In the genomic region with DNA sequence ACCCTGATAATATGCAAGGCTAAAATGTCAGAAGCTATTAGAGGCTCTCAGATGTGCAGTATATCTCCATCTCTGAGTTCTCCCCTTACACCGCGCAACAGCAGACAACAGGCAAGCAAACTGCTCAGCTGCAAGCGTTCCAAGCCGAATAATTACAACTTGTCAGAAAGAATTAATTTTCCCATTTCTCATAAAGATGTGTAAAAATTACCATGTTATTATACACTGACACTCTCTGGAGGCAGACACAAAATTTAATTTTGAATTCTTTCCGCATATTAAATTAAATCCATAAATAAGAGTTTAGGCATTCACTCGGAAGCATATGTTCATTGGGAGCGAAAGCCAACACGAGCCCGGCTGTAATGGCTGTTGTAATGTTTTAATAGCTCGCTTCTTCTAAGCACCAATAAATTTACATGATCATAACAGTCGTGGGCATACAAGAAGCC, we compare ENCODE assay signal across 12 mouse cellular contexts.
DNase-seq lines count a peak whose midpoint lies in the region; ATAC-seq and TF ChIP-seq lines count a peak whose summit lies in the region.
"Had no signal": no experiment of that assay in that cellular context is flagged by ENCODE, and none has a peak within 500 bp of the region (broad histone marks: within the 10 kb centered on the region; RNA-seq: fewer than 3 reads in every experiment).

No protein-coding gene starts in this region.

- DNase-seq in layer of hippocampus, adult 11-12 months (ENCODE audit: low spot score), result peak; percentile 6
- DNase-seq in layer of hippocampus, postnatal 25 days (ENCODE audit: extremely low spot score in 1 of 2, low spot score in 1 of 2), result no peak
- peak; percentile 77 for DNase-seq in forebrain, embryonic 14.5 days (ENCODE audit: low spot score)
- DNase-seq in midbrain, postnatal 0 days (ENCODE audit: low spot score), result peak; percentile 62
- DNase-seq in thymus, postnatal 0 days (ENCODE audit: low spot score), result no peak
- no peak for DNase-seq in kidney, postnatal 25 days
- DNase-seq: kidney, adult 9 months; lung, embryonic 14.5 days had no signal

- H3K27me3 ChIP-seq in forebrain, embryonic 14.5 days (replicated peaks; ENCODE audit: control insufficient read depth, insufficient read depth, low read length), result no peaks in the 10 kb centered on the region
- H3K27me3 ChIP-seq in hindbrain, embryonic 15.5 days, result no peaks in the 10 kb centered on the region
- H3K27me3 ChIP-seq in midbrain, postnatal 0 days (ENCODE audit: insufficient read depth, low read length), result no peaks in the 10 kb centered on the region
- H3K27me3 ChIP-seq: heart, embryonic 15.5 days; limb, embryonic 15.5 days had no signal

- WGBS in forebrain, embryonic 14.5 days, result 63% methylated on average over 11 of the region's 11 CpGs
- WGBS in hindbrain, embryonic 15.5 days, result 51% methylated on average over 11 of the region's 11 CpGs
- WGBS in midbrain, postnatal 0 days, result 56% methylated on average over 11 of the region's 11 CpGs

- H3K4me3 ChIP-seq in forebrain, embryonic 14.5 days (ENCODE audit: low read depth, low read length), result no peak overlapping the region
- H3K4me3 ChIP-seq in hindbrain, embryonic 15.5 days, result no peak overlapping the region
- H3K4me3 ChIP-seq in midbrain, postnatal 0 days (ENCODE audit: low read depth, low read length), result no peak overlapping the region
- H3K4me3 ChIP-seq: erythroblast, embryonic 14.5 days; heart, embryonic 15.5 days; limb, embryonic 15.5 days had no signal

- H3K9me3 ChIP-seq in forebrain, embryonic 14.5 days (replicated peaks; ENCODE audit: control insufficient read depth, low read length), result no peaks in the 10 kb centered on the region
- H3K9me3 ChIP-seq in hindbrain, embryonic 15.5 days, result no peaks in the 10 kb centered on the region
- no peaks in the 10 kb centered on the region for H3K9me3 ChIP-seq in midbrain, postnatal 0 days (ENCODE audit: low read length)
- H3K9me3 ChIP-seq: heart, embryonic 15.5 days; limb, embryonic 15.5 days had no signal

- no peaks in the 10 kb centered on the region for H3K36me3 ChIP-seq in forebrain, embryonic 14.5 days (ENCODE audit: control insufficient read depth, insufficient read depth, low read length)
- H3K36me3 ChIP-seq in hindbrain, embryonic 15.5 days, result no peaks in the 10 kb centered on the region
- H3K36me3 ChIP-seq in midbrain, postnatal 0 days (ENCODE audit: insufficient read depth, low read length), result no peaks in the 10 kb centered on the region
- H3K36me3 ChIP-seq: heart, embryonic 15.5 days; limb, embryonic 15.5 days had no signal

- H3K4me1 ChIP-seq in forebrain, embryonic 14.5 days (ENCODE audit: control insufficient read depth, insufficient read depth, low read length), result 0 out of 2 replicates have a peak, but pooled peaks cover 4% of the 10 kb centered on the region
- 0 out of 2 replicates have a peak, but pooled peaks cover 3% of the 10 kb centered on the region for H3K4me1 ChIP-seq in hindbrain, embryonic 15.5 days (replicated peaks)
- H3K4me1 ChIP-seq in midbrain, postnatal 0 days (ENCODE audit: insufficient read depth, low read length), result no peaks in the 10 kb centered on the region
- H3K4me1 ChIP-seq: heart, embryonic 15.5 days; limb, embryonic 15.5 days had no signal

- peak overlapping the region; percentile 63; the same call in 1 of the 2 replicates for H3K27ac ChIP-seq in forebrain, embryonic 14.5 days (ENCODE audit: low read depth, low read length)
- 0 out of 2 replicates have a peak overlapping the region, but pooled peaks have one; percentile 18 for H3K27ac ChIP-seq in hindbrain, embryonic 15.5 days (replicated peaks)
- no peak overlapping the region for H3K27ac ChIP-seq in midbrain, postnatal 0 days (ENCODE audit: low read depth, low read length)
- H3K27ac ChIP-seq: heart, embryonic 15.5 days; limb, embryonic 15.5 days had no signal

- H3K9ac ChIP-seq in forebrain, embryonic 14.5 days (ENCODE audit: low read length), result no peak overlapping the region
- no peak overlapping the region for H3K9ac ChIP-seq in hindbrain, embryonic 15.5 days
- no peak overlapping the region for H3K9ac ChIP-seq in midbrain, postnatal 0 days (replicated peaks; ENCODE audit: low read length, poor library complexity, severe bottlenecking)
- H3K9ac ChIP-seq: heart, embryonic 15.5 days; limb, embryonic 15.5 days; lung, embryonic 14.5 days had no signal

- no peak overlapping the region for H3K4me2 ChIP-seq in forebrain, embryonic 14.5 days (ENCODE audit: low read length)
- H3K4me2 ChIP-seq in hindbrain, embryonic 15.5 days, result peak overlapping the region; percentile 20; the same call in 1 of the 2 replicates
- H3K4me2 ChIP-seq in midbrain, postnatal 0 days (ENCODE audit: low read depth, low read length, poor library complexity, severe bottlenecking), result no peak overlapping the region
- H3K4me2 ChIP-seq: heart, embryonic 15.5 days; limb, embryonic 15.5 days; lung, embryonic 14.5 days had no signal

- no peak for TF ChIP-seq CTCF in midbrain, postnatal 0 days (IDR thresholded peaks at IDR 0.05)

- ATAC-seq in forebrain, embryonic 14.5 days, result peak; percentile 87
- peak; percentile 85 for ATAC-seq in hindbrain, embryonic 15.5 days (ENCODE audit: low FRiP score, low read depth)
- no peak for ATAC-seq in midbrain, postnatal 0 days (ENCODE audit: low FRiP score)

Comparison
In these comparisons a context has a peak if more than half of its experiments do, and no peak if none do; other contexts are left out.
1. DNase-seq: peak in layer of hippocampus, adult 11-12 months (single experiment), forebrain, embryonic 14.5 days (single experiment) and midbrain, postnatal 0 days (single experiment); none in layer of hippocampus, postnatal 25 days (0 of 2), thymus, postnatal 0 days (single experiment) and kidney, postnatal 25 days (0 of 2).